Mouse (Mus musculus): Measurements from ENCODE around the gene Actn2. TPM values are rescaled to one million over a fixed set of nuclear protein-coding genes. Genes with fewer than 3 reads are reported as not detected.
A peak's percentile ranks its signal among the peaks of the same experiment; 100 is the strongest.

The Actn2 gene
- polyA plus RNA-seq, 1 experiment from 2014 or later = 0.34 TPM

GRCm38 (mm10) chr13:12356184-12356583, 15.6 kb upstream of the Actn2 start:
- DNase-seq (ENCODE audit: low spot score) = no peak
- no peak overlapping the region for H3K4me2 ChIP-seq (ENCODE audit: low read length)
- no peak overlapping the region for H3K4me3 ChIP-seq (ENCODE audit: low read depth, low read length)
- no peak overlapping the region for H3K9ac ChIP-seq (ENCODE audit: low read length)
- no peaks in the 10 kb centered on the region for H3K4me1 ChIP-seq (replicated peaks; ENCODE audit: control insufficient read depth, insufficient read depth, low read length)
- no peaks in the 10 kb centered on the region for H3K36me3 ChIP-seq (ENCODE audit: control insufficient read depth, insufficient read depth, low read length)
- ATAC-seq (replicated peaks; ENCODE audit: low FRiP score, low TSS enrichment, low read depth) = no peak
- H3K9me3 ChIP-seq (ENCODE audit: control insufficient read depth, low read length) = no peaks in the 10 kb centered on the region
- WGBS = 60% methylated on average over 4 of the region's 4 CpGs
- H3K27ac ChIP-seq (ENCODE audit: low read depth) = no peak overlapping the region
- no peaks in the 10 kb centered on the region for H3K27me3 ChIP-seq (replicated peaks; ENCODE audit: control insufficient read depth, insufficient read depth, low read length)

GRCm38 (mm10) chr13:12349197-12349824, 8.8 kb upstream of the Actn2 start:
- ATAC-seq (replicated peaks; ENCODE audit: low FRiP score, low TSS enrichment, low read depth) (no peak), DNase-seq (ENCODE audit: low spot score) (no peak)
- WGBS = 74% methylated on average over 13 of the region's 13 CpGs
- no peaks in the 10 kb centered on the region for H3K9me3 ChIP-seq (ENCODE audit: control insufficient read depth, low read length)
- H3K9ac ChIP-seq (ENCODE audit: low read length) = no peak overlapping the region
- no peak overlapping the region for H3K27ac ChIP-seq (ENCODE audit: low read depth)
- H3K27me3 ChIP-seq (replicated peaks; ENCODE audit: control insufficient read depth, insufficient read depth, low read length) = no peaks in the 10 kb centered on the region
- H3K4me3 ChIP-seq (ENCODE audit: low read depth, low read length) = no peak overlapping the region
- no peaks in the 10 kb centered on the region for H3K36me3 ChIP-seq (ENCODE audit: control insufficient read depth, insufficient read depth, low read length)
- H3K4me2 ChIP-seq (ENCODE audit: low read length) = no peak overlapping the region
- no peaks in the 10 kb centered on the region for H3K4me1 ChIP-seq (replicated peaks; ENCODE audit: control insufficient read depth, insufficient read depth, low read length)

GRCm38 (mm10) chr13:12346837-12347236, 6.3 kb upstream of the Actn2 start:
- DNase-seq (ENCODE audit: low spot score) = no peak
- ATAC-seq (replicated peaks; ENCODE audit: low FRiP score, low TSS enrichment, low read depth) = no peak
- WGBS = 83% methylated on average over 3 of the region's 3 CpGs

GRCm38 (mm10) chr13:12341447-12341846, 887 bp upstream of the Actn2 start:
- no peak overlapping the region for H3K4me3 ChIP-seq (ENCODE audit: low read depth, low read length)
- no peaks in the 10 kb centered on the region for H3K36me3 ChIP-seq (ENCODE audit: control insufficient read depth, insufficient read depth, low read length)
- WGBS = 25% methylated on average over 6 of the region's 6 CpGs
- peaks cover 6% of the 10 kb centered on the region; the same call in 1 of the 2 replicates for H3K4me1 ChIP-seq (replicated peaks; ENCODE audit: control insufficient read depth, insufficient read depth, low read length)
- H3K27me3 ChIP-seq (replicated peaks; ENCODE audit: control insufficient read depth, insufficient read depth, low read length) = no peaks in the 10 kb centered on the region
- H3K4me2 ChIP-seq (ENCODE audit: low read length) = no peak overlapping the region
- H3K9me3 ChIP-seq (ENCODE audit: control insufficient read depth, low read length) = no peaks in the 10 kb centered on the region
- ATAC-seq (replicated peaks; ENCODE audit: low FRiP score, low TSS enrichment, low read depth) (0 out of 2 replicates have a peak, but pooled peaks have one; percentile 1), DNase-seq (ENCODE audit: low spot score) (no peak)
- no peak overlapping the region for H3K9ac ChIP-seq (ENCODE audit: low read length)
- H3K27ac ChIP-seq (ENCODE audit: low read depth) = no peak overlapping the region

More at GRCm38 (mm10) chr13:12346837-12347236, 6.3 kb upstream of the Actn2 start:
- Histone ChIP-seq H3K4me2 (ENCODE audit: low read length) (no peak overlapping the region), H3K27me3 (replicated peaks; ENCODE audit: control insufficient read depth, insufficient read depth, low read length) (no peaks in the 10 kb centered on the region), H3K9ac (ENCODE audit: low read length) (no peak overlapping the region), H3K4me1 (replicated peaks; ENCODE audit: control insufficient read depth, insufficient read depth, low read length) (no peaks in the 10 kb centered on the region), H3K4me3 (ENCODE audit: low read depth, low read length) (no peak overlapping the region), H3K9me3 (ENCODE audit: control insufficient read depth, low read length) (no peaks in the 10 kb centered on the region), H3K27ac (ENCODE audit: low read depth) (no peak overlapping the region), H3K36me3 (ENCODE audit: control insufficient read depth, insufficient read depth, low read length) (no peaks in the 10 kb centered on the region)

GRCm38 (mm10) chr13:12339446-12339845, 1.1 kb downstream of the Actn2 start:
- H3K4me3 ChIP-seq (ENCODE audit: low read depth, low read length) = no peak overlapping the region
- H3K4me2 ChIP-seq (ENCODE audit: low read length) = no peak overlapping the region
- H3K36me3 ChIP-seq (ENCODE audit: control insufficient read depth, insufficient read depth, low read length) = no peaks in the 10 kb centered on the region
- no peak overlapping the region for H3K9ac ChIP-seq (ENCODE audit: low read length)
- H3K27ac ChIP-seq (ENCODE audit: low read depth) = no peak overlapping the region
- no peak for ATAC-seq (replicated peaks; ENCODE audit: low FRiP score, low TSS enrichment, low read depth)
- H3K9me3 ChIP-seq (ENCODE audit: control insufficient read depth, low read length) = no peaks in the 10 kb centered on the region
- H3K27me3 ChIP-seq (replicated peaks; ENCODE audit: control insufficient read depth, insufficient read depth, low read length) = no peaks in the 10 kb centered on the region
- peaks cover 6% of the 10 kb centered on the region; the same call in 1 of the 2 replicates for H3K4me1 ChIP-seq (replicated peaks; ENCODE audit: control insufficient read depth, insufficient read depth, low read length)
- no peak for DNase-seq (ENCODE audit: low spot score)

GRCm38 (mm10) chr13:12337752-12338151, 2.8 kb downstream of the Actn2 start:
- Histone ChIP-seq H3K9me3 (ENCODE audit: control insufficient read depth, low read length) (no peaks in the 10 kb centered on the region), H3K4me1 (replicated peaks; ENCODE audit: control insufficient read depth, insufficient read depth, low read length) (peaks cover 6% of the 10 kb centered on the region; the same call in 1 of the 2 replicates), H3K9ac (ENCODE audit: low read length) (no peak overlapping the region), H3K27ac (ENCODE audit: low read depth) (no peak overlapping the region), H3K27me3 (replicated peaks; ENCODE audit: control insufficient read depth, insufficient read depth, low read length) (no peaks in the 10 kb centered on the region), H3K4me2 (ENCODE audit: low read length) (no peak overlapping the region), H3K36me3 (ENCODE audit: control insufficient read depth, insufficient read depth, low read length) (no peaks in the 10 kb centered on the region), H3K4me3 (ENCODE audit: low read depth, low read length) (no peak overlapping the region)
- DNase-seq (ENCODE audit: low spot score) (no peak), ATAC-seq (replicated peaks; ENCODE audit: low FRiP score, low TSS enrichment, low read depth) (no peak)
- 86% methylated on average over 7 of the region's 7 CpGs for WGBS

- H3K27ac ChIP-seq (ENCODE audit: low read depth) = no peak overlapping the region
- DNase-seq (ENCODE audit: low spot score) = no peak
- H3K36me3 ChIP-seq (ENCODE audit: control insufficient read depth, insufficient read depth, low read length) = no peaks in the 10 kb centered on the region
- H3K4me3 ChIP-seq (ENCODE audit: low read depth, low read length) = no peak overlapping the region
- H3K4me1 ChIP-seq (replicated peaks; ENCODE audit: control insufficient read depth, insufficient read depth, low read length) = no peaks in the 10 kb centered on the region
- WGBS = 62% methylated on average over 12 of the region's 12 CpGs
- H3K27me3 ChIP-seq (replicated peaks; ENCODE audit: control insufficient read depth, insufficient read depth, low read length) = no peaks in the 10 kb centered on the region
- no peak overlapping the region for H3K9ac ChIP-seq (ENCODE audit: low read length)
- no peak for ATAC-seq (replicated peaks; ENCODE audit: low FRiP score, low TSS enrichment, low read depth)
- no peaks in the 10 kb centered on the region for H3K9me3 ChIP-seq (ENCODE audit: control insufficient read depth, low read length)
- H3K4me2 ChIP-seq (ENCODE audit: low read length) = no peak overlapping the region
These were observed 6.5 kb downstream of the Actn2 start for GRCm38 (mm10) chr13:12334016-12334415.

- H3K4me3 ChIP-seq (ENCODE audit: low read depth, low read length) = no peak overlapping the region
- no peak for ATAC-seq (replicated peaks; ENCODE audit: low FRiP score, low TSS enrichment, low read depth)
- H3K36me3 ChIP-seq (ENCODE audit: control insufficient read depth, insufficient read depth, low read length) = no peaks in the 10 kb centered on the region
- H3K4me2 ChIP-seq (ENCODE audit: low read length) = no peak overlapping the region
- H3K27ac ChIP-seq (ENCODE audit: low read depth) = no peak overlapping the region
- no peaks in the 10 kb centered on the region for H3K27me3 ChIP-seq (replicated peaks; ENCODE audit: control insufficient read depth, insufficient read depth, low read length)
- no peaks in the 10 kb centered on the region for H3K9me3 ChIP-seq (ENCODE audit: control insufficient read depth, low read length)
- no peaks in the 10 kb centered on the region for H3K4me1 ChIP-seq (replicated peaks; ENCODE audit: control insufficient read depth, insufficient read depth, low read length)
- H3K9ac ChIP-seq (ENCODE audit: low read length) = no peak overlapping the region
- DNase-seq (ENCODE audit: low spot score) = no peak
- WGBS = 95% methylated on average over 5 of the region's 5 CpGs
These were observed 9.0 kb downstream of the Actn2 start for GRCm38 (mm10) chr13:12331528-12331927.

GRCm38 (mm10) chr13:12328392-12328791, 12.2 kb downstream of the Actn2 start:
- Histone ChIP-seq H3K27ac (ENCODE audit: low read depth) (no peak overlapping the region), H3K4me3 (ENCODE audit: low read depth, low read length) (no peak overlapping the region), H3K4me2 (ENCODE audit: low read length) (no peak overlapping the region), H3K9me3 (ENCODE audit: control insufficient read depth, low read length) (no peaks in the 10 kb centered on the region), H3K9ac (ENCODE audit: low read length) (no peak overlapping the region), H3K36me3 (ENCODE audit: control insufficient read depth, insufficient read depth, low read length) (no peaks in the 10 kb centered on the region), H3K27me3 (replicated peaks; ENCODE audit: control insufficient read depth, insufficient read depth, low read length) (no peaks in the 10 kb centered on the region), H3K4me1 (replicated peaks; ENCODE audit: control insufficient read depth, insufficient read depth, low read length) (no peaks in the 10 kb centered on the region)
- ATAC-seq (replicated peaks; ENCODE audit: low FRiP score, low TSS enrichment, low read depth) = no peak
- WGBS = 71% methylated on average over 4 of the region's 4 CpGs
- DNase-seq (ENCODE audit: low spot score) = no peak
